Mouse (Mus musculus): ENCODE measurements at regions not wholly inside any gene's neighbourhood (a gene's known extent, or its start where the extent isn't known, plus 50 kb on each side); places are given as distances from the start of the nearest gene placed in this dataset.

DNA sequence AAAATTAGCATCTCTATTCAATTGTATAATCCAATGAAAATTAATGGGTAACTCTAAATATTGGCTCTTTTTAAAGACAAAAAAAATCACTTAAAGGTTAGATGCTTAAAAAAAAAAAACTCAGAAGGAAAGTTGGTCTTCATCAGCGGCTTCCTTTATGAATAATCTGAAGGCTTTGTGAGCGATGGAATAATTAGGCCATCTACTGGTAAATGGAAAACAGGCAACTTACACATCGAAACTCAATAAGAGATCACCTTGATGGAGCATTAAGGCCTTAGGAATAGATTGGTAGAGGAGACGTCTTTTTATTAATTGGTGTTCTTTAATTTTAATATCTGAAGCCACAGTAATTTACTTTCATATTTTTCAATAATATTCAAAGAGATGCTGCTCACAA lies 218.6 kb upstream of the Tacr3 start:
- DNase-seq, result no peak

DNA sequence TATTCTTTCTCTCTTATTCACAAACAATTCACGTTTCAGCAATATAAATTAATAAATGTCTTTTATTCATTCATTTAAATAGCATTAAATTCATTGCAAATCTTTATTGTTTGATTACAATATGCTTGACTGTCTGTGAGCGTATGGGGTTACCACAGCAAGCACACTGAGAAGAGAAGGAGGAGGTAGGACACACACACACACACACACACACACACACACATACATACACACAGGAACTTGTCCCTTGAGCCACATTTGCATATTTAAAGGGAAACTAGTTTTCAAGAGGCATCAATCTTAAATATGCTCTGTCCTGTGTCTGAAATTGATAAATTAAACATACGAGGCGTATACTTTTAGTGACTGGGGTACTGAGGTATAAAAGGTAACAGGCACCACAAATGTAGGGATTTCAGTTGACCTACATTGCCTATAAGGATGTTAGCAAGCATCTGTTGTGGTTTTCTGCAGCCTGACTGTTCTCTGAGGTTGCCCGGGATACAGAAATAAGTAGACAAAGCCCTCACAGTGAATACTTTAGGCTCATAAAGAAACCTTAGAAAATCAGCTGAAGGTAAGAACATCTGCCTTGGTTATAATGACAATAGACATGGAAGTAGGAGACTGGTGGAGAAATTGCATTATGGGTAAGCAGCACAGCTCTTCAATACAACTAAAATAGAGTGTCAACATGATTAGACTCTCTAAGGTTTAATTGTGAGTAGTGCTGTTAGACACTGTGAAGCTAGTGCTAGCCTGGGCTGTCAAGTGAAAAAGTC lies 217.1 kb upstream of the Tacr3 start:
- no peak for DNase-seq

GRCm38 (mm10) chr3:134612298-134612616 lies 216.6 kb upstream of the Tacr3 start:
- no peak for DNase-seq

DNA sequence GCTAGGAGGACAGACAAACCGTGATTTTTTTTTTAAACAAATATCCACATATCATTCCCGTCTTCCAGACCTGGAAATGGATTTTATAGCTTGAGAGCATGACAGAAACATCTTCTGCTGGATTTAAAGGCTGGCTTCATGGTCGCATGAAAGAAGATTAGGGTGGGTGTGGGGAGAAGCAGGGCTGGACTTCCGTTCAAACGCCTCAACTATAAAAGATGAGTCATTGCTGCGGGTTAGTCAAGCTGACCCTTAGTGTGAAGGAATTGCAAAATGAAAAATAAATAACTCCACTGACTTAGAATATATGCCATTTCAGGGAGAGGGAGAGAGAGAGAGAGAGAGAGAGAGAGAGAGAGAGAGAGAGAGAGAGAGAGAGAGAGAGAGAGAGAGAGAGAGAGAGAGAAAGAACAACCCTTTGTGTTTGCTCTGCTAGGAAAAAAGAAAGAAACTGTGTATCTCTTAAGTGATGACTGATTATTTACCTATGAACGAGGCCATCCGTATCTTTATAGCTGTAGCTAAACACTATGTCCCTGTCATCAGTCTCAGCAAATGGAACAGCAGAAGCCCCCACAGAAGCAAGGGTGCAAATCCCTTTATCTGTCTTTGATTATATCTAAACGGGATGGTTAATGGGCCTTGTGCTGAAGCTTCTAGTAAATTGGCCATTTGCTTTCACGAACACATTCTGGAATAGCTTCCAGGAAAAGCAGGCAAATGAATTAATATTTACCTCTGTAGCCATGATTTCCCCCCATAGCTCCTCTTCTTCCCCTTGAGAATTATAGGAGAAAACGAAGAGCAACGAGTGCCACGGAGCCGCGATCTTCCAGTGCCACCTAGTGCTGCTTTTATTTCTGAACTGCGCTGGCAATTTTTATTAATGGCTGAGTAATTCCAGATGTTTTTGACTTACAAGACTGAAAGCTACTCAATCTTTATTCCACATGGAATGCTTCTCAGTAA lies 199.4 kb upstream of the Tacr3 start:
- no peak for DNase-seq

- no peak for DNase-seq
Measured at GRCm38 (mm10) chr3:134630135-134630516, 198.7 kb upstream of the Tacr3 start.

DNA sequence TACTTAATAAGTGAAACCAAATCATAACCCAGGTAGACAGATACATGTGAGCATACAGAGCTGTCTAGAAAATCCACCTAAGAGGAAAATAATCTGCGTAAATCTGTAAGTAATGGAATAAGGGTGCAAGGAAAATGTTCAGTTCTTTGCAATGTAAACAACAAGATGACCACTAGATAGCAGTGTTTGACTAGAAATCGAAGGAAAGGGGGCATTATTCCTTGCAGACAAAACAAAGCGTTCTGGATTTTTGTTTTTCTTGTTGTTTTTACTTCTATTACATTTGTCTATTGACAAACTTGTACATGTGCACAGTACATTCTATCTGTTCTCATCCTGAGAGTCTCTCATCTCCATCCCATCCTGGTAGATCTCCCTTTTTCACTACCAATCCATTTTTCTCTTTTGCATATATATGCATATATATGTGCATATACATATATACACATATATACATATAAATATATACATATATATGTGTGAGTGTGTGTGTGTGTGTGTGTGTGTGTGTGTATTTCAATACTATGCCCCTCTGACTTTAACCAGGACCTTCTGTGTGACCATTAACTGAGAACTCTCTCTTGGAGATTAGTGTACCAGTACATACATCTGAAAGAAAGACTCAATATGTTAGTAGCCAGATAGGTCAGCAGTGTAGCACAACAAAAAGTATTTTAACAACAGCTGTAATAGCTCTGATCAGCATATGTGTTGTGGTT lies 179.9 kb upstream of the Tacr3 start:
- DNase-seq, result no peak

GRCm38 (mm10) chr3:134654051-134654450 lies 174.8 kb upstream of the Tacr3 start:
- no peak for DNase-seq

DNA sequence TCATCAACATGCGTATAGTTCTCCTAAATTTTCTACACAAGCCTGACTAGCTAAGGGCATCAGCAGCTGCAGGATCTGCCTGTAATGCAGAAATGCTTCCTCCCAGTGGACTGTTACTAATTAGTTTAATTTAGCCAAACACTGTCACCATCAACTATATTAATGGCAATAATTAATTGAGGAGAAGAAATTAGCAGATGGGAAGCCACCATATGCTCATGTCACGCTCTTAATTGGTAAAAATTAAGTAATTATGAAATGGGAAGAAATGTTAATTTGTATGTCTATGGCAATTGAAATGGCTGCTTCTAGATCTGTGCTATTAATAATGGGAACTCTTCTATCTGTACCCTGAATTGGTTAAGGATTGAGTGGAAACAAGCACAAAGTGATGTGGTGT lies 133.9 kb upstream of the Tacr3 start:
- no peak for DNase-seq

GRCm38 (mm10) chr3:134718620-134719019 lies 110.2 kb upstream of the Tacr3 start:
- no peak for DNase-seq

DNA sequence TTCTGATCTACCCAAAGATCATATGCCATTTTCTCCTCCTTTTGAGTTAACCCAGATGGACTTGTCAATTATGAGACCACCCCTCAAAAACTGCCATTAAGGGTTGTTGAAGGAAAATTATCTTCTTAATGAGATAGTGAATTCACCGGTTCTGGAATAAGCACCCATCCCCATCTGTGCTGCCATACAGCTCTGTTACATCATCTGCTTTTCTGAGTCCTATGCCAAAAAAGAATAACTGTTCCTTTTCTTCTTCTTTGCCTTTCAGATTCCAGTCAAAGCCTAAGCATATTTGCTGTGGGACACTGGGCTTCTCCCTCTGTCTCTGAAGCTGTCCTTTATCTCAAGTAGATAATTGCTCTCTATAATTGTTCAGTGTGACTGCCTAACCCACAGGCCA lies 93.1 kb upstream of the Tacr3 start:
- DNase-seq, result no peak

- no peak for DNase-seq
Measured at GRCm38 (mm10) chr3:134761108-134761507, 67.7 kb upstream of the Tacr3 start.

DNA sequence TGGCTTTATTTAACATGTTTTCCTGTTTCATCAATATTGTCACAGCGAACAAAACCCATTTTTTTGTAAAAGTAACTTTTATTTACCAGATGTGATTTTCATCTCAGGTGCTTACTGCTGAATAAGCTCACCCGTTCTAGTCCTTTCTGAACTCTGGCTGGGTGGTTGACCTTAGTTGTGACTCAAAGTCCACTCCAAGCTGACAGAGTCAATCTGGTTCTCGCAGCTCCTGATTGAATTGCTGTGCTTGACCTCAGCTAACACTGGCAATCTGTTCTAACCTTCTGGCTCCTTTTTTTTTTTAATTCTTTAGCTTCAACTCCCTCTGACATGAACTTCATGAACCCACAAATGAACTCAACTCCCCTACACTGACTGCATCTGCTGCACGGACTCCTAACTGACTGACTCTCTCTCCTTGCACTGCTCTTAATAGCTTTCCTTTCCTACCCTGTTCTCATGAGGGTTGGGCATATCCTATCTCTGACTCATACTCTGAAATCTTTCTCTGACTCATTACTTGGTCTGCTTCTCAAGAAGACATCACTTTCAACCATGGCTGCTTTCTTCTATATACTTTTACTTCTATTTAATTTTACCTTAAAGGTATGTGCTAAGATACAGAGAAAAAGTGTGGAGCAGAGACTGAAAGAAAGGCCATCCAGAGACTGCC lies 65.4 kb upstream of the Tacr3 start:
- DNase-seq, result no peak
